Mouse (Mus musculus) hematopoietic stem cell, adult 5-6 weeks (primary cell): ENCODE measurements around the gene Top2b. TPM values are rescaled to one million over a fixed set of nuclear protein-coding genes. Genes with fewer than 3 reads are reported as not detected.
A peak's percentile ranks its signal among the peaks of the same experiment; 100 is the strongest.

Source experiments
- ATAC-seq, 2 experiments: fragments of 125-278 bp in 1 of 2; replicated peaks in 1 of 2; 2 replicates each; pipeline ENCODE4 v1.8.0; 2016 to 2017; ENCODE audit warnings: inconsistent platforms in 2 of 2, mild to moderate bottlenecking in 2 of 2, moderate number of reproducible peaks in 2 of 2, low read depth in 1 of 2, moderate TSS enrichment in 1 of 2; ENCODE audit not compliant: low FRiP score in 2 of 2, poor library complexity in 2 of 2, severe bottlenecking in 2 of 2, insufficient read depth in 1 of 2, low TSS enrichment in 1 of 2
- total RNA-seq: library from RNA; stranded (forward); fragments of 172-1452, 232-1000 nt; gene quantifications from 2 replicates; pipeline ENCODE4 v1.2.3, GENCODE M21; 2017

Gene Top2b
- total RNA-seq, 1 experiment from 2014 or later, result 195 TPM

GRCm38 (mm10) chr14:16379917-16380570 is 15.1 kb downstream of the Top2b start:
- ATAC-seq, result peak; percentile 86 to 93

- no peak for ATAC-seq
These were observed 19.8 kb downstream of the Top2b start for GRCm38 (mm10) chr14:16384783-16385182.

- no peak for ATAC-seq
These were observed 40.2 kb downstream of the Top2b start for GRCm38 (mm10) chr14:16405187-16405586.

GRCm38 (mm10) chr14:16414163-16414562 is 49.2 kb downstream of the Top2b start:
- ATAC-seq, result no peak

- no peak for ATAC-seq
These were observed 62.6 kb downstream of the Top2b start for GRCm38 (mm10) chr14:16427569-16427968.

GRCm38 (mm10) chr14:16431941-16432499 is 67.0 kb downstream of the Top2b start:
- no peak for ATAC-seq

GRCm38 (mm10) chr14:16432550-16432949 is 67.6 kb downstream of the Top2b start:
- ATAC-seq, result no peak

- ATAC-seq, result no peak
These were observed 68.2 kb downstream of the Top2b start for GRCm38 (mm10) chr14:16433206-16433605.

- ATAC-seq, result peak; percentile 81 to 85
These were observed 69.6 kb downstream of the Top2b start for GRCm38 (mm10) chr14:16434396-16435171.

GRCm38 (mm10) chr14:16437386-16437785 is 72.4 kb downstream of the Top2b start:
- ATAC-seq, result no peak

- ATAC-seq, result no peak
These were observed 74.6 kb downstream of the Top2b start for GRCm38 (mm10) chr14:16439385-16440126.

GRCm38 (mm10) chr14:16444859-16445258 is 79.9 kb downstream of the Top2b start:
- ATAC-seq, result no peak

- peak; percentile 78 to 84 for ATAC-seq
These were observed 82.6 kb downstream of the Top2b start for GRCm38 (mm10) chr14:16447587-16447986.

- peak; percentile 51 to 52; a peak in 2 of 4 replicates for ATAC-seq
These were observed 83.4 kb downstream of the Top2b start for GRCm38 (mm10) chr14:16448269-16448987.

GRCm38 (mm10) chr14:16478606-16479323 is 113.8 kb downstream of the Top2b start:
- ATAC-seq, result peak; percentile 83 to 89

- ATAC-seq, result no peak
These were observed 114.5 kb downstream of the Top2b start for GRCm38 (mm10) chr14:16479521-16479920.

- ATAC-seq, result no peak
These were observed 115.6 kb downstream of the Top2b start for GRCm38 (mm10) chr14:16480621-16481020.
